8 mouse cellular contexts compared by ENCODE assay signal in genomic region chr8:3631478-3631875, GRCm38 (mm10). TPM values are rescaled to one million over a fixed set of nuclear protein-coding genes. Genes with fewer than 3 reads are reported as not detected.
DNase-seq lines count a peak whose midpoint lies in the region; ATAC-seq and TF ChIP-seq lines count a peak whose summit lies in the region.

No protein-coding gene starts in this region.

- H3K4me3 ChIP-seq in MEL (ENCODE audit: control insufficient read depth in 1 of 2, insufficient read depth in 1 of 2, low read depth in 2 of 2, low read length in 2 of 2) (peak overlapping the region; percentile 85 to 87), myocyte (peak overlapping the region; percentile 24)
- peak overlapping the region; percentile 55 for H3K4me3 ChIP-seq in heart, postnatal 0 days (ENCODE audit: low read depth, low read length)
- peak overlapping the region; percentile 80 for H3K4me3 ChIP-seq in liver, embryonic 13.5 days (replicated peaks)

- H3K4me1 ChIP-seq in MEL (ENCODE audit: control insufficient read depth in 1 of 2, insufficient read depth in 2 of 2, low read length in 2 of 2) = peaks cover 8 to 16% of the 10 kb centered on the region in 2 experiments
- H3K4me1 ChIP-seq in heart, postnatal 0 days (ENCODE audit: control insufficient read depth, insufficient read depth) = 0 out of 2 replicates have a peak, but pooled peaks cover 7% of the 10 kb centered on the region
- peaks cover 24% of the 10 kb centered on the region for H3K4me1 ChIP-seq in liver, embryonic 13.5 days (replicated peaks)

- TF ChIP-seq EP300 in MEL (IDR thresholded peaks at IDR 0.05; ENCODE audit: low read depth in 1 of 2, low read length in 2 of 2) = peak; percentile 43 to 47
- TF ChIP-seq EP300 in heart, postnatal 0 days (IDR thresholded peaks at IDR 0.05; ENCODE audit: low read depth) = no peak

- no peak for TF ChIP-seq CTCF in MEL (IDR thresholded peaks at IDR 0.05 in 2 of 3, conservative IDR thresholded peaks at IDR 0.05 in 1 of 3; ENCODE audit: control insufficient read depth in 1 of 3, insufficient read depth in 1 of 3, low read depth in 2 of 3, low read length in 3 of 3, poor library complexity in 1 of 3, severe bottlenecking in 1 of 3)
- no peak for TF ChIP-seq CTCF in heart, postnatal 0 days (IDR thresholded peaks at IDR 0.05; ENCODE audit: low read depth)

- 0 out of 4 replicates have a peak, but pooled peaks of 1 of the 2 experiments have one; percentile 42 for TF ChIP-seq POLR2A in MEL (IDR thresholded peaks at IDR 0.05; ENCODE audit: control insufficient read depth in 1 of 2, insufficient read depth in 1 of 2, low read depth in 1 of 2, low read length in 2 of 2, poor library complexity in 1 of 2)
- TF ChIP-seq POLR2A in myocyte (IDR thresholded peaks at IDR 0.05; ENCODE audit: insufficient read length, low read depth) = no peak

- DNase-seq in embryo, embryonic 11 days = peak; percentile 17
- no peak for DNase-seq in embryo, embryonic 9.5 days (ENCODE audit: extremely low spot score)
- DNase-seq in MEL (ENCODE audit: low read depth, low spot score) = peak; percentile 80
- no peak for DNase-seq in heart, postnatal 0 days (ENCODE audit: low spot score)
- peak; percentile 54 for DNase-seq in liver, embryonic 13.5 days
- no peak for DNase-seq in right cerebral cortex, postnatal 10 days (ENCODE audit: low spot score in 2 of 2)

- H3K36me3 ChIP-seq in MEL (ENCODE audit: control insufficient read depth in 1 of 2, insufficient read depth in 2 of 2, low read length in 2 of 2) (peaks cover 5 to 20% of the 10 kb centered on the region in 2 experiments; a peak in 3 of 4 replicates), myocyte (ENCODE audit: control insufficient read depth, insufficient read depth) (no peaks in the 10 kb centered on the region)
- H3K36me3 ChIP-seq in heart, postnatal 0 days (replicated peaks; ENCODE audit: control insufficient read depth, insufficient read depth, low read length) = no peaks in the 10 kb centered on the region
- H3K36me3 ChIP-seq in liver, embryonic 13.5 days = peaks cover 37% of the 10 kb centered on the region

- no peak for ATAC-seq in heart, postnatal 0 days (ENCODE audit: insufficient read depth, low read depth)
- peak; percentile 61 for ATAC-seq in liver, embryonic 13.5 days (ENCODE audit: low read depth)
- ATAC-seq in erythroid progenitor cell, adult 5-6 weeks (replicated peaks; ENCODE audit: low FRiP score, poor library complexity, severe bottlenecking) = no peak

- H3K27ac ChIP-seq in MEL (ENCODE audit: control insufficient read depth, low read depth, low read length) = peak overlapping the region; percentile 20
- H3K27ac ChIP-seq in heart, postnatal 0 days (ENCODE audit: low read depth) = no peak overlapping the region
- H3K27ac ChIP-seq in liver, embryonic 13.5 days = peak overlapping the region; percentile 71

- H3K27me3 ChIP-seq in MEL (ENCODE audit: control insufficient read depth in 1 of 2, insufficient read depth in 2 of 2, low read length in 2 of 2) = no peaks in the 10 kb centered on the region
- no peaks in the 10 kb centered on the region for H3K27me3 ChIP-seq in heart, postnatal 0 days (ENCODE audit: control insufficient read depth, insufficient read depth, low read length)
- 0 out of 2 replicates have a peak, but pooled peaks cover 8% of the 10 kb centered on the region for H3K27me3 ChIP-seq in liver, embryonic 13.5 days
- peaks cover 8% of the 10 kb centered on the region for H3K27me3 ChIP-seq in myocyte (ENCODE audit: control insufficient read depth, insufficient read depth, insufficient read length)

- H3ac ChIP-seq in myocyte (ENCODE audit: control insufficient read depth, insufficient read length) = no peak overlapping the region

- WGBS in heart, postnatal 0 days = 11% methylated on average over 8 of the region's 8 CpGs
- 5% methylated on average over 8 of the region's 8 CpGs for WGBS in liver, embryonic 13.5 days (ENCODE audit: insufficient replicate concordance)

- H3K4me2 ChIP-seq in heart, postnatal 0 days (ENCODE audit: low read depth, low read length) = peak overlapping the region; percentile 76
- H3K4me2 ChIP-seq in liver, embryonic 13.5 days = peak overlapping the region; percentile 90
- peak overlapping the region; percentile 74 for H3K4me2 ChIP-seq in myocyte (ENCODE audit: low read depth)

- peak overlapping the region; percentile 85 for H3K9ac ChIP-seq in MEL (ENCODE audit: control insufficient read depth, low read depth, low read length, poor library complexity, severe bottlenecking)
- peak overlapping the region; percentile 56 for H3K9ac ChIP-seq in heart, postnatal 0 days (replicated peaks; ENCODE audit: low read depth, low read length)
- peak overlapping the region; percentile 84 for H3K9ac ChIP-seq in liver, embryonic 13.5 days

- no peaks in the 10 kb centered on the region for H3K9me3 ChIP-seq in MEL (replicated peaks; ENCODE audit: insufficient read depth, low read length)
- H3K9me3 ChIP-seq in heart, postnatal 0 days (replicated peaks; ENCODE audit: control insufficient read depth, low read length) = no peaks in the 10 kb centered on the region
- no peaks in the 10 kb centered on the region for H3K9me3 ChIP-seq in liver, embryonic 13.5 days (replicated peaks)

- no peak for TF ChIP-seq RAD21 in MEL (IDR thresholded peaks at IDR 0.05; ENCODE audit: low read depth, low read length)

- H3K79me2 ChIP-seq in MEL (ENCODE audit: control insufficient read depth, insufficient read depth, low read length, poor library complexity) = peaks cover 11% of the 10 kb centered on the region
- H3K79me2 ChIP-seq in myocyte (ENCODE audit: control insufficient read depth, insufficient read depth) = no peaks in the 10 kb centered on the region

TF ChIP-seq in myocyte, 11 proteins besides CTCF, POLR2A, EP300 and RAD21 (continues in another document):
- no peak for TF ChIP-seq MYOD1 (IDR thresholded peaks at IDR 0.05; ENCODE audit: control insufficient read depth in 1 of 3, insufficient read length in 2 of 3, low read depth in 2 of 3)

RNA-seq across cellular contexts. Expression of gene Stxbp2, which starts 0.7 kb away (rescaled TPM):
- total RNA-seq in MEL (2012; rRNA removed) = 81.1 and 82.1 TPM in 2 replicates
- 100 to 1,000 TPM; 117 to 186 TPM for polyA plus RNA-seq in MEL (2012; ENCODE audit: insufficient read depth in 1 of 2, insufficient read length in 2 of 2, low read depth in 1 of 2, low replicate concordance in 2 of 2, missing spikeins in 1 of 2)
- 15.2 and 30.5 TPM in 2 replicates for total RNA-seq in heart, postnatal 0 days (2014; rRNA removed; ENCODE audit: low replicate concordance)
- 13.8 and 14.5 TPM in 2 replicates for polyA plus RNA-seq in heart, postnatal 0 days (2015; fragmentation: Nextera tagmentation; extraction: Ambion mirVana)
- 45.6 and 52.2 TPM in 2 replicates for polyA plus RNA-seq in liver, embryonic 13.5 days (2015; fragmentation: Nextera tagmentation; extraction: Ambion mirVana)
- polyA plus RNA-seq in myocyte (2012; fragmentation: generic; extraction: Trizol) = 7.7 TPM
- total RNA-seq in erythroid progenitor cell, adult 5-6 weeks (2015; ENCODE audit: low replicate concordance) = 32.7 and 56.9 TPM in 2 replicates
- 34.7 and 49.1 TPM in 2 replicates for total RNA-seq in erythroid progenitor cell, adult 5-6 weeks (2017; ENCODE audit: low replicate concordance)

RNA-seq across cellular contexts. Expression of gene Pcp2, which starts 6.1 kb away (rescaled TPM):
- total RNA-seq in MEL (2012; rRNA removed) = 0.29 and 0.54 TPM in 2 replicates
- polyA plus RNA-seq in MEL (2012; ENCODE audit: insufficient read depth in 1 of 2, insufficient read length in 2 of 2, low read depth in 1 of 2, low replicate concordance in 2 of 2, missing spikeins in 1 of 2) (under 1 TPM in 1 of 2 experiments, not detected in 1; 0.35 TPM), myocyte (2012; fragmentation: generic; extraction: Trizol) (0.62 TPM)
- total RNA-seq in heart, postnatal 0 days (2014; rRNA removed; ENCODE audit: low replicate concordance) = not detected in 2 replicates
- polyA plus RNA-seq in heart, postnatal 0 days (2015; fragmentation: Nextera tagmentation; extraction: Ambion mirVana) = not detected in 2 replicates
- polyA plus RNA-seq in liver, embryonic 13.5 days (2015; fragmentation: Nextera tagmentation; extraction: Ambion mirVana) = not detected in 2 replicates
- total RNA-seq in erythroid progenitor cell, adult 5-6 weeks (2015; ENCODE audit: low replicate concordance) = not detected in 2 replicates
- total RNA-seq in erythroid progenitor cell, adult 5-6 weeks (2017; ENCODE audit: low replicate concordance) = not detected in 2 replicates

RNA-seq across cellular contexts. Expression of gene Pet100, which starts 10.1 kb away (rescaled TPM):
- total RNA-seq in MEL (2012; rRNA removed) = 52.8 and 58.7 TPM in 2 replicates
- 10 to 100 TPM in 1 of 2 experiments, not detected in 1; 64.2 TPM for polyA plus RNA-seq in MEL (2012; ENCODE audit: insufficient read depth in 1 of 2, insufficient read length in 2 of 2, low read depth in 1 of 2, low replicate concordance in 2 of 2, missing spikeins in 1 of 2)
- total RNA-seq in heart, postnatal 0 days (2014; rRNA removed; ENCODE audit: low replicate concordance) = 2.4 and 14.4 TPM in 2 replicates
- polyA plus RNA-seq in heart, postnatal 0 days (2015; fragmentation: Nextera tagmentation; extraction: Ambion mirVana) = 112 and 121 TPM in 2 replicates
- polyA plus RNA-seq in liver, embryonic 13.5 days (2015; fragmentation: Nextera tagmentation; extraction: Ambion mirVana) = 93.4 and 99.6 TPM in 2 replicates
- polyA plus RNA-seq in myocyte (2012; fragmentation: generic; extraction: Trizol) = 51.7 TPM
- total RNA-seq in erythroid progenitor cell, adult 5-6 weeks (2015; ENCODE audit: low replicate concordance) = 48.6 and 125 TPM in 2 replicates
- total RNA-seq in erythroid progenitor cell, adult 5-6 weeks (2017; ENCODE audit: low replicate concordance) = 65.1 and 137 TPM in 2 replicates

RNA-seq across cellular contexts. Expression of gene Xab2, which starts 10.4 kb away (rescaled TPM):
- 60.6 and 68.1 TPM in 2 replicates for total RNA-seq in MEL (2012; rRNA removed)
- 10 to 100 TPM; 54.8 to 90.4 TPM for polyA plus RNA-seq in MEL (2012; ENCODE audit: insufficient read depth in 1 of 2, insufficient read length in 2 of 2, low read depth in 1 of 2, low replicate concordance in 2 of 2, missing spikeins in 1 of 2)
- 26.8 and 27.0 TPM in 2 replicates for total RNA-seq in heart, postnatal 0 days (2014; rRNA removed; ENCODE audit: low replicate concordance)
- 20.0 TPM in 2 replicates for polyA plus RNA-seq in heart, postnatal 0 days (2015; fragmentation: Nextera tagmentation; extraction: Ambion mirVana)
- 34.9 and 35.3 TPM in 2 replicates for polyA plus RNA-seq in liver, embryonic 13.5 days (2015; fragmentation: Nextera tagmentation; extraction: Ambion mirVana)
- polyA plus RNA-seq in myocyte (2012; fragmentation: generic; extraction: Trizol) = 44.6 TPM
- total RNA-seq in erythroid progenitor cell, adult 5-6 weeks (2015; ENCODE audit: low replicate concordance) = 8.8 and 12.3 TPM in 2 replicates
- 30.6 and 36.8 TPM in 2 replicates for total RNA-seq in erythroid progenitor cell, adult 5-6 weeks (2017; ENCODE audit: low replicate concordance)

RNA-seq across cellular contexts. Expression of gene Retn, which starts 24.1 kb away (rescaled TPM):
- 0.23 and 0.33 TPM in 2 replicates for total RNA-seq in MEL (2012; rRNA removed)
- polyA plus RNA-seq in MEL (2012; ENCODE audit: insufficient read depth in 1 of 2, insufficient read length in 2 of 2, low read depth in 1 of 2, low replicate concordance in 2 of 2, missing spikeins in 1 of 2) = 1 to 10 TPM in 1 of 2 experiments, not detected in 1; 1.1 TPM
- not detected in 2 replicates for total RNA-seq in heart, postnatal 0 days (2014; rRNA removed; ENCODE audit: low replicate concordance)
- not detected in 2 replicates for polyA plus RNA-seq in heart, postnatal 0 days (2015; fragmentation: Nextera tagmentation; extraction: Ambion mirVana)
- 0.18 TPM in 1 of 2 replicates, not detected in the other for polyA plus RNA-seq in liver, embryonic 13.5 days (2015; fragmentation: Nextera tagmentation; extraction: Ambion mirVana)
- not detected for polyA plus RNA-seq in myocyte (2012; fragmentation: generic; extraction: Trizol)
- not detected in 2 replicates for total RNA-seq in erythroid progenitor cell, adult 5-6 weeks (2015; ENCODE audit: low replicate concordance)
- not detected in 2 replicates for total RNA-seq in erythroid progenitor cell, adult 5-6 weeks (2017; ENCODE audit: low replicate concordance)

Comparison
In these comparisons a context has a peak if more than half of its experiments do, and no peak if none do; other contexts are left out.
1. DNase-seq: peak in embryo, embryonic 11 days (single experiment), MEL (single experiment) and liver, embryonic 13.5 days (single experiment); none in embryo, embryonic 9.5 days (single experiment), heart, postnatal 0 days (single experiment) and right cerebral cortex, postnatal 10 days (0 of 2).
2. H3K4me3 ChIP-seq: peak in every context shown above with its lines; median percentile 86 in MEL; 80 in liver, embryonic 13.5 days; 55 in heart, postnatal 0 days; 24 in myocyte.
3. Peak in every context shown above with its lines, with median percentiles within 50 percentile points of each other: H3K9ac ChIP-seq and H3K4me2 ChIP-seq.